Comparison of ENCODE assay signal across 8 mouse cellular contexts in genomic region chrX:134404584-134404955, GRCm38 (mm10). TPM values are rescaled to one million over a fixed set of nuclear protein-coding genes. Genes with fewer than 3 reads are reported as not detected.
DNase-seq lines count a peak whose midpoint lies in the region; ATAC-seq lines count a peak whose summit lies in the region.

No protein-coding gene starts in this region.

- no peak overlapping the region for H3K27ac ChIP-seq in kidney, embryonic 15.5 days
- H3K27ac ChIP-seq in forebrain, embryonic 15.5 days (replicated peaks) = peak overlapping the region; percentile 82
- H3K27ac ChIP-seq in limb, embryonic 13.5 days = no peak overlapping the region

- no peaks in the 10 kb centered on the region for H3K4me1 ChIP-seq in kidney, embryonic 15.5 days
- H3K4me1 ChIP-seq in forebrain, embryonic 15.5 days = no peaks in the 10 kb centered on the region
- no peaks in the 10 kb centered on the region for H3K4me1 ChIP-seq in limb, embryonic 13.5 days

- peak overlapping the region; percentile 59 for H3K4me2 ChIP-seq in kidney, embryonic 15.5 days
- peak overlapping the region; percentile 59 for H3K4me2 ChIP-seq in forebrain, embryonic 15.5 days (replicated peaks)
- H3K4me2 ChIP-seq in limb, embryonic 13.5 days (replicated peaks) = peak overlapping the region; percentile 64

- peak overlapping the region; percentile 40 for H3K4me3 ChIP-seq in kidney, embryonic 15.5 days (replicated peaks)
- H3K4me3 ChIP-seq in forebrain, embryonic 15.5 days = peak overlapping the region; percentile 45
- H3K4me3 ChIP-seq in limb, embryonic 13.5 days = peak overlapping the region; percentile 40

- DNase-seq in kidney, postnatal 14 days = no peak
- DNase-seq in embryo, embryonic 9.5 days (ENCODE audit: extremely low spot score) = peak; percentile 27
- peak; percentile 37 for DNase-seq in retina, postnatal 1 day
- DNase-seq in B cell, adult 2 months = no peak
- no peak for DNase-seq in yolk sac, embryonic 10.5 days (ENCODE audit: low spot score)

- H3K27me3 ChIP-seq in kidney, embryonic 15.5 days = peaks cover 27% of the 10 kb centered on the region
- H3K27me3 ChIP-seq in forebrain, embryonic 15.5 days = no peaks in the 10 kb centered on the region
- peaks cover 21% of the 10 kb centered on the region; the same call in 1 of the 2 replicates for H3K27me3 ChIP-seq in limb, embryonic 13.5 days

- H3K9me3 ChIP-seq in kidney, embryonic 15.5 days (replicated peaks) = no peaks in the 10 kb centered on the region
- no peaks in the 10 kb centered on the region for H3K9me3 ChIP-seq in forebrain, embryonic 15.5 days
- no peaks in the 10 kb centered on the region for H3K9me3 ChIP-seq in limb, embryonic 13.5 days

- ATAC-seq in kidney, embryonic 15.5 days (replicated peaks; ENCODE audit: low FRiP score) = peak; percentile 70
- peak; percentile 82 for ATAC-seq in forebrain, embryonic 15.5 days (replicated peaks)
- peak; percentile 61; the same call in 1 of the 2 replicates for ATAC-seq in limb, embryonic 13.5 days (ENCODE audit: low FRiP score, low read depth)

- 32% methylated on average over 12 of the region's 14 CpGs for whole genome bisulfite sequencing in kidney, embryonic 15.5 days
- WGBS in forebrain, embryonic 15.5 days = 29% methylated on average over 12 of the region's 14 CpGs
- 25% methylated on average over 12 of the region's 14 CpGs for WGBS in limb, embryonic 13.5 days

- H3K9ac ChIP-seq in kidney, embryonic 15.5 days = no peak overlapping the region
- H3K9ac ChIP-seq in forebrain, embryonic 15.5 days (replicated peaks) = peak overlapping the region; percentile 50
- H3K9ac ChIP-seq in limb, embryonic 13.5 days = peak overlapping the region; percentile 53

- H3K36me3 ChIP-seq in kidney, embryonic 15.5 days = no peaks in the 10 kb centered on the region
- no peaks in the 10 kb centered on the region for H3K36me3 ChIP-seq in forebrain, embryonic 15.5 days
- no peaks in the 10 kb centered on the region for H3K36me3 ChIP-seq in limb, embryonic 13.5 days

RNA-seq across cellular contexts. Expression of gene Drp2, which starts 0.2 kb away (rescaled TPM):
- 0.80 and 0.97 TPM in 2 replicates for polyA plus RNA-seq in kidney, embryonic 15.5 days (2015; fragmentation: Nextera tagmentation; extraction: Ambion mirVana)
- 14.2 and 16.8 TPM in 2 replicates for polyA plus RNA-seq in forebrain, embryonic 15.5 days (2015; fragmentation: Nextera tagmentation; extraction: Ambion mirVana)
- 4.2 and 4.6 TPM in 2 replicates for polyA plus RNA-seq in limb, embryonic 13.5 days (2015; fragmentation: Nextera tagmentation; extraction: Ambion mirVana)

Comparison
In these comparisons a context has a peak if more than half of its experiments do, and no peak if none do; other contexts are left out.
1. DNase-seq: peak in embryo, embryonic 9.5 days (single experiment) and retina, postnatal 1 day (single experiment); none in kidney, postnatal 14 days (single experiment), B cell, adult 2 months (0 of 2) and yolk sac, embryonic 10.5 days (single experiment).
2. Peak in every context shown above with its lines, with median percentiles within 50 percentile points of each other: ATAC-seq, H3K4me2 ChIP-seq and H3K4me3 ChIP-seq.